Comparison of ENCODE assay signal across 8 mouse cellular contexts in genomic region chr2:76675949-76676348, GRCm38 (mm10). TPM values are rescaled to one million over a fixed set of nuclear protein-coding genes. Genes with fewer than 3 reads are reported as not detected.
A peak's percentile ranks its signal among the peaks of the same experiment; 100 is the strongest.
DNase-seq lines count a peak whose midpoint lies in the region; ATAC-seq and TF ChIP-seq lines count a peak whose summit lies in the region.

No protein-coding gene starts in this region.

- TF ChIP-seq CTCF in kidney, adult 2 months (conservative IDR thresholded peaks at IDR 0.05; ENCODE audit: insufficient read depth, insufficient read length, low read depth, low read length) = no peak
- no peak for TF ChIP-seq CTCF in bone marrow macrophage, adult 2 months (IDR thresholded peaks at IDR 0.05; ENCODE audit: low read depth, low read length)

- peak overlapping the region; percentile 54 for H3K4me2 ChIP-seq in hindbrain, embryonic 11.5 days (replicated peaks; ENCODE audit: low read depth, low read length)
- H3K4me2 ChIP-seq in midbrain, embryonic 12.5 days (replicated peaks) = peak overlapping the region; percentile 60

- H3K9ac ChIP-seq in hindbrain, embryonic 11.5 days (ENCODE audit: low read depth, low read length) = peak overlapping the region; percentile 84
- H3K9ac ChIP-seq in midbrain, embryonic 12.5 days (replicated peaks) = peak overlapping the region; percentile 91

- WGBS in kidney, adult 2 months = 12% methylated on average over 4 of the region's 4 CpGs
- 14% methylated on average over 4 of the region's 4 CpGs for WGBS in hindbrain, embryonic 11.5 days
- WGBS in midbrain, embryonic 12.5 days = 17% methylated on average over 4 of the region's 4 CpGs

- H3K4me1 ChIP-seq in kidney, adult 2 months (ENCODE audit: control insufficient read depth, insufficient read depth, low read length) = peaks cover 5% of the 10 kb centered on the region; the same call in 1 of the 2 replicates
- H3K4me1 ChIP-seq in bone marrow macrophage, adult 2 months (ENCODE audit: control insufficient read depth, insufficient read depth, low read length) = peaks cover 37% of the 10 kb centered on the region
- peaks cover 7% of the 10 kb centered on the region for H3K4me1 ChIP-seq in hindbrain, embryonic 11.5 days (replicated peaks; ENCODE audit: control insufficient read depth, insufficient read depth, low read length)
- peaks cover 17% of the 10 kb centered on the region for H3K4me1 ChIP-seq in midbrain, embryonic 12.5 days

- no peak overlapping the region for H3K27ac ChIP-seq in kidney, adult 2 months (ENCODE audit: insufficient read depth, low read depth, low read length)
- peak overlapping the region; percentile 71 for H3K27ac ChIP-seq in bone marrow macrophage, adult 2 months (ENCODE audit: insufficient read depth, low read depth, low read length)
- no peak overlapping the region for H3K27ac ChIP-seq in hindbrain, embryonic 11.5 days (ENCODE audit: low read depth, low read length)
- H3K27ac ChIP-seq in midbrain, embryonic 12.5 days (replicated peaks) = no peak overlapping the region

- intact Hi-C loops in left cerebral cortex, postnatal 36 days (cut with DNase I) = no loop called here

- peak overlapping the region; percentile 71 for H3K4me3 ChIP-seq in kidney, adult 2 months (ENCODE audit: insufficient read depth, low read depth, low read length)
- H3K4me3 ChIP-seq in bone marrow macrophage, adult 2 months (ENCODE audit: insufficient read depth, low read length) = peak overlapping the region; percentile 88
- H3K4me3 ChIP-seq in hindbrain, embryonic 11.5 days (ENCODE audit: low read depth, low read length) = peak overlapping the region; percentile 77
- H3K4me3 ChIP-seq in midbrain, embryonic 12.5 days = peak overlapping the region; percentile 68

- no peaks in the 10 kb centered on the region for H3K27me3 ChIP-seq in kidney, adult 2 months (replicated peaks; ENCODE audit: control insufficient read depth, insufficient read depth, low read length)
- no peaks in the 10 kb centered on the region for H3K27me3 ChIP-seq in hindbrain, embryonic 11.5 days (ENCODE audit: control insufficient read depth, insufficient read depth, low read length)
- H3K27me3 ChIP-seq in midbrain, embryonic 12.5 days = no peaks in the 10 kb centered on the region

- H3K36me3 ChIP-seq in kidney, adult 2 months (ENCODE audit: control insufficient read depth, insufficient read depth, low read length) = no peaks in the 10 kb centered on the region
- H3K36me3 ChIP-seq in hindbrain, embryonic 11.5 days (ENCODE audit: control insufficient read depth, insufficient read depth, low read length) = no peaks in the 10 kb centered on the region
- H3K36me3 ChIP-seq in midbrain, embryonic 12.5 days = no peaks in the 10 kb centered on the region

- no peak for ATAC-seq in hindbrain, embryonic 11.5 days (ENCODE audit: low FRiP score)
- no peak for ATAC-seq in midbrain, embryonic 12.5 days (ENCODE audit: low FRiP score, low read depth)
- ATAC-seq in monocyte, adult 5-6 weeks (replicated peaks; ENCODE audit: insufficient number of reproducible peaks, low FRiP score, low TSS enrichment, poor library complexity, severe bottlenecking) = no peak

- no peaks in the 10 kb centered on the region for H3K9me3 ChIP-seq in hindbrain, embryonic 11.5 days (ENCODE audit: control insufficient read depth, low read length)
- H3K9me3 ChIP-seq in midbrain, embryonic 12.5 days = no peaks in the 10 kb centered on the region

- TF ChIP-seq POLR2A in kidney, adult 2 months (IDR thresholded peaks at IDR 0.05; ENCODE audit: low read depth, low read length) = no peak
- TF ChIP-seq POLR2A in bone marrow macrophage, adult 2 months (IDR thresholded peaks at IDR 0.05; ENCODE audit: borderline replicate concordance, low read depth, low read length) = no peak

- no peak for DNase-seq in kidney, adult 2 months
- no peak for DNase-seq in kidney, adult 9 months
- peak; percentile 28 for DNase-seq in hindbrain, embryonic 11.5 days (ENCODE audit: low spot score)
- DNase-seq in left cerebral cortex, postnatal 36 days (ENCODE audit: low spot score in 2 of 2) = no peak
- DNase-seq in frontal cortex, adult 2 months (ENCODE audit: extremely low spot score in 1 of 2, low spot score in 1 of 2) = no peak

RNA-seq across cellular contexts. Expression of gene Plekha3, which starts 0.9 kb away (rescaled TPM):
- 22.3 and 23.9 TPM in 2 replicates for polyA plus RNA-seq in kidney, adult 2 months (2012; rRNA removed)
- 21.5 and 24.1 TPM in 2 replicates for polyA plus RNA-seq in bone marrow macrophage, adult 2 months (2012; ENCODE audit: insufficient read depth, insufficient read length, missing spikeins)
- 12.2 and 14.3 TPM in 2 replicates for polyA plus RNA-seq in hindbrain, embryonic 11.5 days (2014; fragmentation: Nextera tagmentation; extraction: Ambion mirVana)
- polyA plus RNA-seq in midbrain, embryonic 12.5 days (2016; fragmentation: Nextera tagmentation; extraction: Ambion mirVana) = 15.4 and 17.6 TPM in 2 replicates
- total RNA-seq in monocyte, adult 5-6 weeks (2017) = 16.1 to 36.4 TPM (median 22.6 TPM) in 3 replicates
- 10 to 100 TPM; 36.4 to 38.9 TPM for total RNA-seq in left cerebral cortex, postnatal 36 days (2021)
- polyA plus RNA-seq in frontal cortex, adult 2 months (2012; rRNA removed) = 32.7 and 34.0 TPM in 2 replicates

RNA-seq across cellular contexts. Expression of gene Fkbp7, which starts 3.0 kb away (rescaled TPM):
- 2.9 and 4.0 TPM in 2 replicates for polyA plus RNA-seq in kidney, adult 2 months (2012; rRNA removed)
- polyA plus RNA-seq in bone marrow macrophage, adult 2 months (2012; ENCODE audit: insufficient read depth, insufficient read length, missing spikeins) = 8.0 and 10.2 TPM in 2 replicates
- polyA plus RNA-seq in hindbrain, embryonic 11.5 days (2014; fragmentation: Nextera tagmentation; extraction: Ambion mirVana) = 25.7 and 30.4 TPM in 2 replicates
- 18.7 and 22.6 TPM in 2 replicates for polyA plus RNA-seq in midbrain, embryonic 12.5 days (2016; fragmentation: Nextera tagmentation; extraction: Ambion mirVana)
- 10.6 to 24.4 TPM (median 19.6 TPM) in 3 replicates for total RNA-seq in monocyte, adult 5-6 weeks (2017)
- 1 to 10 TPM; 3.6 to 6.1 TPM for total RNA-seq in left cerebral cortex, postnatal 36 days (2021)
- 7.2 and 9.2 TPM in 2 replicates for polyA plus RNA-seq in frontal cortex, adult 2 months (2012; rRNA removed)

RNA-seq across cellular contexts. Expression of gene Pjvk, which starts 27.7 kb away (rescaled TPM):
- 1.1 and 1.2 TPM in 2 replicates for polyA plus RNA-seq in kidney, adult 2 months (2012; rRNA removed)
- polyA plus RNA-seq in bone marrow macrophage, adult 2 months (2012; ENCODE audit: insufficient read depth, insufficient read length, missing spikeins) = 0.84 and 0.97 TPM in 2 replicates
- polyA plus RNA-seq in hindbrain, embryonic 11.5 days (2014; fragmentation: Nextera tagmentation; extraction: Ambion mirVana) = 0.53 and 0.88 TPM in 2 replicates
- 1.0 TPM in 2 replicates for polyA plus RNA-seq in midbrain, embryonic 12.5 days (2016; fragmentation: Nextera tagmentation; extraction: Ambion mirVana)
- total RNA-seq in monocyte, adult 5-6 weeks (2017) = not detected in 3 replicates
- under 1 TPM in 1 of 2 experiments, not detected in 1; 0.35 TPM for total RNA-seq in left cerebral cortex, postnatal 36 days (2021)
- polyA plus RNA-seq in frontal cortex, adult 2 months (2012; rRNA removed) = 0.06 and 0.40 TPM in 2 replicates

RNA-seq across cellular contexts. Expression of gene Prkra, which starts 28.1 kb away (rescaled TPM):
- polyA plus RNA-seq in kidney, adult 2 months (2012; rRNA removed) = 15.3 and 17.0 TPM in 2 replicates
- polyA plus RNA-seq in bone marrow macrophage, adult 2 months (2012; ENCODE audit: insufficient read depth, insufficient read length, missing spikeins) = 41.1 and 49.4 TPM in 2 replicates
- polyA plus RNA-seq in hindbrain, embryonic 11.5 days (2014; fragmentation: Nextera tagmentation; extraction: Ambion mirVana) = 109 and 128 TPM in 2 replicates
- polyA plus RNA-seq in midbrain, embryonic 12.5 days (2016; fragmentation: Nextera tagmentation; extraction: Ambion mirVana) = 86.2 and 87.9 TPM in 2 replicates
- total RNA-seq in monocyte, adult 5-6 weeks (2017) = 7.7 to 16.5 TPM (median 9.2 TPM) in 3 replicates
- 10 to 100 TPM; 13.7 to 14.6 TPM for total RNA-seq in left cerebral cortex, postnatal 36 days (2021)
- 23.2 and 26.8 TPM in 2 replicates for polyA plus RNA-seq in frontal cortex, adult 2 months (2012; rRNA removed)
